Mouse (Mus musculus) MEL (cell line): Measurements from ENCODE around the gene Vmn2r89. TPM values are rescaled to one million over a fixed set of nuclear protein-coding genes. Genes with fewer than 3 reads are reported as not detected.
A peak's percentile ranks its signal among the peaks of the same experiment; 100 is the strongest.

Experiments
- DNase-seq: peaks from one replicate; pipeline ENCODE4 v3.0.0; 2011; ENCODE audit warnings: low read depth, low spot score
- H3K27ac ChIP-seq: 2 replicates; pipeline ENCODE4 v1.5.1; 2012; ENCODE audit warnings: low read depth, mild to moderate bottlenecking, control low read depth, low read length, moderate library complexity; ENCODE audit not compliant: control insufficient read depth
- H3K27me3 ChIP-seq, 2 experiments: fragments of 150-350 bp in 1 of 2; sonication (generic) in 1 of 2; 2 replicates each; pipeline ENCODE4 v1.6.1; 2012; ENCODE audit warnings: low read length in 2 of 2, mild to moderate bottlenecking in 2 of 2, improper control_type of control experiment in 1 of 2, moderate library complexity in 1 of 2; ENCODE audit not compliant: insufficient read depth in 2 of 2, control insufficient read depth in 1 of 2
- H3K36me3 ChIP-seq, 2 experiments: 2 replicates each; pipeline ENCODE4 v1.6.1; 2012 to 2014; ENCODE audit warnings: low read length in 2 of 2, improper control_type of control experiment in 1 of 2, inconsistent platforms in 1 of 2, mild to moderate bottlenecking in 1 of 2; ENCODE audit not compliant: insufficient read depth in 2 of 2, control insufficient read depth in 1 of 2
- H3K4me1 ChIP-seq, 2 experiments: fragments of 150-350 bp in 1 of 2; sonication (generic) in 1 of 2; 2 replicates each; pipeline ENCODE4 v1.6.1; 2012; ENCODE audit warnings: low read length in 2 of 2, improper control_type of control experiment in 1 of 2, mild to moderate bottlenecking in 1 of 2; ENCODE audit not compliant: insufficient read depth in 2 of 2, control insufficient read depth in 1 of 2
- H3K4me3 ChIP-seq, 2 experiments: fragments of 150-350 bp in 1 of 2; sonication (generic) in 1 of 2; 2 replicates each; pipeline ENCODE4 v1.5.1; 2012; ENCODE audit warnings: low read depth in 2 of 2, low read length in 2 of 2, mild to moderate bottlenecking in 2 of 2, moderate library complexity in 2 of 2, control low read depth in 1 of 2, improper control_type of control experiment in 1 of 2; ENCODE audit not compliant: control insufficient read depth in 1 of 2, insufficient read depth in 1 of 2
- H3K79me2 ChIP-seq: 2 replicates; pipeline ENCODE4 v1.6.1; 2012; ENCODE audit warnings: mild to moderate bottlenecking, low read length, moderate library complexity; ENCODE audit not compliant: control insufficient read depth, poor library complexity, insufficient read depth
- H3K9ac ChIP-seq: 2 replicates; pipeline ENCODE4 v1.6.1; 2012; ENCODE audit warnings: low read depth, mild to moderate bottlenecking, control low read depth, low read length, moderate library complexity; ENCODE audit not compliant: control insufficient read depth, poor library complexity, severe bottlenecking
- H3K9me3 ChIP-seq: fragments of 150-350 bp; sonication (generic); replicated peaks from 2 replicates; pipeline ENCODE4 v1.6.1; 2012; ENCODE audit warnings: mild to moderate bottlenecking, low read length, improper control_type of control experiment, moderate library complexity; ENCODE audit not compliant: insufficient read depth
- BHLHE40 ChIP-seq: IDR thresholded peaks from 2 replicates; pipeline ENCODE4 v1.6.1; 2012; ENCODE audit warnings: low read depth, mild to moderate bottlenecking, inconsistent platforms, low read length, improper control_type of control experiment, borderline replicate concordance
- CHD2 ChIP-seq: IDR thresholded peaks from 2 replicates; pipeline ENCODE4 v1.6.1; 2011; ENCODE audit warnings: low read length, improper control_type of control experiment
- CTCF ChIP-seq, 3 experiments: IDR thresholded peaks in 2 of 3; conservative IDR thresholded peaks in 1 of 3; 2 replicates each; pipeline ENCODE4 v1.5.1; 2011 to 2012; ENCODE audit warnings: low read length in 3 of 3, low read depth in 2 of 3, mild to moderate bottlenecking in 2 of 3, improper control_type of control experiment in 1 of 3, inconsistent platforms in 1 of 3, mixed read lengths in 1 of 3, moderate library complexity in 1 of 3; ENCODE audit not compliant: control insufficient read depth in 1 of 3, insufficient read depth in 1 of 3, poor library complexity in 1 of 3, severe bottlenecking in 1 of 3
- E2F4 ChIP-seq: IDR thresholded peaks from 2 replicates; pipeline ENCODE4 v1.6.1; 2011; ENCODE audit warnings: low read depth, low read length, improper control_type of control experiment, borderline replicate concordance
- ETS1 ChIP-seq: IDR thresholded peaks from 2 replicates; pipeline ENCODE4 v1.6.1; 2012; ENCODE audit warnings: low read depth, mild to moderate bottlenecking, inconsistent platforms, low read length, improper control_type of control experiment, moderate library complexity
- GABPA ChIP-seq: IDR thresholded peaks from 2 replicates; pipeline ENCODE4 v1.6.1; 2012; ENCODE audit warnings: low read depth, mild to moderate bottlenecking, inconsistent platforms, low read length, improper control_type of control experiment, moderate library complexity
- GATA1 ChIP-seq: IDR thresholded peaks from 2 replicates; pipeline ENCODE4 v1.6.1; 2011; ENCODE audit warnings: low read depth, low read length, improper control_type of control experiment
- JUND ChIP-seq: IDR thresholded peaks from 2 replicates; pipeline ENCODE4 v1.6.1; 2011; ENCODE audit warnings: low read depth, mild to moderate bottlenecking, improper control_type of control experiment, low read length
- KAT2A ChIP-seq: conservative IDR thresholded peaks from 2 replicates; pipeline ENCODE4 v1.6.1; 2012; ENCODE audit warnings: low read depth, low read length, improper control_type of control experiment, inconsistent platforms
- MAFK ChIP-seq: IDR thresholded peaks from 2 replicates; pipeline ENCODE4 v1.6.1; 2011; ENCODE audit warnings: low read depth, mild to moderate bottlenecking, low read length, improper control_type of control experiment, borderline replicate concordance
- MXI1 ChIP-seq: IDR thresholded peaks from 2 replicates; pipeline ENCODE4 v1.6.1; 2011; ENCODE audit warnings: mild to moderate bottlenecking, low read depth, low read length, improper control_type of control experiment
- MYC ChIP-seq: IDR thresholded peaks from 2 replicates; pipeline ENCODE4 v1.6.1; 2011; ENCODE audit warnings: low read depth, mild to moderate bottlenecking, low read length, improper control_type of control experiment, moderate library complexity
- RAD21 ChIP-seq: IDR thresholded peaks from 2 replicates; pipeline ENCODE4 v1.6.1; 2011; ENCODE audit warnings: mild to moderate bottlenecking, low read depth, low read length, improper control_type of control experiment
- RCOR1 ChIP-seq: IDR thresholded peaks from 2 replicates; pipeline ENCODE4 v1.6.1; 2012; ENCODE audit warnings: low read depth, mild to moderate bottlenecking, inconsistent platforms, low read length, improper control_type of control experiment
- SMC3 ChIP-seq: IDR thresholded peaks from 2 replicates; pipeline ENCODE4 v1.6.1; 2011; ENCODE audit warnings: low read depth, low read length, improper control_type of control experiment
- TAL1 ChIP-seq: IDR thresholded peaks from 2 replicates; pipeline ENCODE4 v1.6.1; 2012; ENCODE audit warnings: mild to moderate bottlenecking, inconsistent platforms, low read length, moderate library complexity, mixed read lengths
- USF2 ChIP-seq, 2 experiments: IDR thresholded peaks; 2 replicates each; pipeline ENCODE4 v1.6.1; 2011 to 2012; ENCODE audit warnings: improper control_type of control experiment in 2 of 2, low read length in 2 of 2, borderline replicate concordance in 1 of 2, inconsistent platforms in 1 of 2, low read depth in 1 of 2, mild to moderate bottlenecking in 1 of 2; ENCODE audit not compliant: insufficient read depth in 1 of 2
- ZC3H11A ChIP-seq: IDR thresholded peaks from 2 replicates; pipeline ENCODE4 v1.6.1; 2012; ENCODE audit warnings: low read depth, mild to moderate bottlenecking, inconsistent platforms, low read length, improper control_type of control experiment
- ZKSCAN1 ChIP-seq: IDR thresholded peaks from 2 replicates; pipeline ENCODE4 v1.6.1; 2012; ENCODE audit warnings: low read depth, mild to moderate bottlenecking, inconsistent platforms, low read length, improper control_type of control experiment, moderate library complexity
- ZNF384 ChIP-seq: IDR thresholded peaks from 2 replicates; pipeline ENCODE4 v1.6.1; 2012; ENCODE audit warnings: low read depth, mild to moderate bottlenecking, inconsistent platforms, low read length, improper control_type of control experiment
- polyA plus RNA-seq, 2 experiments: library from polyadenylated mRNA; stranded (reverse) in 1 of 2; unstranded in 1 of 2; fragments of >175 nt in 1 of 2; fragments of >200 nt in 1 of 2; gene quantifications; 2 replicates each; pipeline versions ENCODE4 v1.2.1 to v1.2.4; 2012; ENCODE audit warnings: low replicate concordance in 2 of 2, low read depth in 1 of 2; ENCODE audit not compliant: insufficient read length in 2 of 2, insufficient read depth in 1 of 2, missing spikeins in 1 of 2
- total RNA-seq: library from RNA; depleted of rRNA; stranded (reverse); fragments of 300-350 nt; gene quantifications from 2 replicates; pipeline ENCODE4 v1.2.3, GENCODE M21; 2012

Gene Vmn2r89
- total and polyA plus RNA-seq, 3 experiments, result not detected

DNA sequence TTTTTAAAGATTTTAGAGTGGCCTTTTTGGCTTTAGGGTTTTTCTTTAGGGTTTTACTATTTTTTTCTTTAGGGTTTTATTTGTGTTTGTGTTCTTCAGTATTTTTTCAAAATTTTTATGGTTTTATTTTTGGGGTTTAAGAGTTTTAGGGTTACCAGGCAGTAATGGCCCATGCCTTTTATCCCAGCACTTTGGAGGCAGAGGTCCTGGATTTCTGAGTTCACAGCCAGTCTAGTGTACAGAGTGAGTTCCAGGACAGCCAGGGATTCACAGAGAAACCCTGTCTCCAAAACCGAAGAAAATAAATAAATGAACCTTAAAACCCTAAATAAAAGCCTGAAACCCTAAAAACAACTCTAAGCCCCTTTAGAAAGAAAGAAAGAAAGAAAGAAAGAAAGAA is 34.5 kb downstream of the Vmn2r89 start:
- Histone ChIP-seq H3K9me3 (no peaks in the 10 kb centered on the region), H3K27me3 (no peaks in the 10 kb centered on the region), H3K9ac (no peak overlapping the region)
- TF ChIP-seq MXI1, result no peak
- no peak for TF ChIP-seq GATA1
- TF ChIP-seq TAL1, result no peak
- TF ChIP-seq ZC3H11A, result no peak
- TF ChIP-seq KAT2A, result no peak
- no peak for TF ChIP-seq BHLHE40
- no peak for TF ChIP-seq RCOR1
- TF ChIP-seq CHD2, result no peak
- no peak for TF ChIP-seq ETS1
- TF ChIP-seq E2F4, result no peak
- TF ChIP-seq MAFK, result no peak
- TF ChIP-seq, all 39 proteins: peak for 0
- H3K79me2 ChIP-seq, result no peaks in the 10 kb centered on the region
- DNase-seq, result no peak
- H3K36me3 ChIP-seq, result no peaks in the 10 kb centered on the region
- no peak overlapping the region for H3K4me3 ChIP-seq
- no peaks in the 10 kb centered on the region; a peak in 1 of 4 replicates for H3K4me1 ChIP-seq
- H3K27ac ChIP-seq, result no peak overlapping the region

- Histone ChIP-seq H3K4me1 (no peaks in the 10 kb centered on the region), H3K4me3 (no peak overlapping the region), H3K36me3 (no peaks in the 10 kb centered on the region), H3K27me3 (peaks cover 0 to 4% of the 10 kb centered on the region in 2 experiments; a peak in 1 of 4 replicates), H3K79me2 (no peaks in the 10 kb centered on the region), H3K9me3 (no peaks in the 10 kb centered on the region), H3K27ac (no peak overlapping the region), H3K9ac (no peak overlapping the region)
- TF ChIP-seq USF2 (IDR thresholded peaks at IDR 0.05; ENCODE audit: borderline replicate concordance in 1 of 2, insufficient read depth in 1 of 2, low read depth in 1 of 2, low read length in 2 of 2), result no peak
- TF ChIP-seq CTCF (IDR thresholded peaks at IDR 0.05 in 2 of 3, conservative IDR thresholded peaks at IDR 0.05 in 1 of 3; ENCODE audit: control insufficient read depth in 1 of 3, insufficient read depth in 1 of 3, low read depth in 2 of 3, low read length in 3 of 3, poor library complexity in 1 of 3, severe bottlenecking in 1 of 3), result peak in 1 of 3 experiments; percentile 17; a peak in 3 of 6 replicates
- no peak for TF ChIP-seq ZNF384
- peak; percentile 17 for TF ChIP-seq RAD21
- peak; percentile 28 for DNase-seq
These were observed 44.1 kb downstream of the Vmn2r89 start for GRCm38 (mm10) chr14:51495781-51496180.

GRCm38 (mm10) chr14:51496955-51497354 is 45.3 kb downstream of the Vmn2r89 start:
- TF ChIP-seq JUND (no peak), SMC3 (no peak), ZKSCAN1 (no peak), MYC (no peak), GABPA (no peak)
- Histone ChIP-seq H3K27me3 (peaks cover 0 to 4% of the 10 kb centered on the region in 2 experiments; a peak in 1 of 4 replicates), H3K9ac (no peak overlapping the region), H3K36me3 (no peaks in the 10 kb centered on the region), H3K27ac (no peak overlapping the region), H3K4me3 (no peak overlapping the region), H3K79me2 (no peaks in the 10 kb centered on the region), H3K4me1 (no peaks in the 10 kb centered on the region), H3K9me3 (no peaks in the 10 kb centered on the region)
- DNase-seq, result no peak
